Mouse (Mus musculus) testis, postnatal 10 days (tissue): ENCODE data around the gene Pip5k1c.

Experiments
- DNase-seq: peaks from one replicate; pipeline ENCODE4 v3.0.0; 2021; ENCODE audit warnings: low spot score

Gene Pip5k1c

DNA sequence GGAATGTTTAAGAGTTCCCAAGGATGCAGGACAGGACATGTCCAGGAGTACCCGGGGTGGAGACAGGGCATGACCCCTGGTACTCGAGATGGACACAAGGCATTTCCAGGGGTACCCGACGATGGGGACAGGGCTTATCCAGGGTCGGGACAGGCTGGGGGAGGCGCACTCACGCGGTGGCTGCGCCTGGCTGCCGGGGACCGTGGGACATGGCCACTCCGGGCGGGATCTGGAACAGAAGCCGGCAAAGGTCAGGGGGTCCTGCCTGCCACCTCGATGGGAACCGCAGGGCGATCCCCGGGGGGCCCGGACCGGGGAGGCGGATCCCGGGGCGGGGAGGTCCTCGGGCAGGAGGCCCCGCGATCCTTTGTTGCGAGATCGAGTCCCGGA is 57.2 kb downstream of the Pip5k1c start:
- DNase-seq, result no peak

DNA sequence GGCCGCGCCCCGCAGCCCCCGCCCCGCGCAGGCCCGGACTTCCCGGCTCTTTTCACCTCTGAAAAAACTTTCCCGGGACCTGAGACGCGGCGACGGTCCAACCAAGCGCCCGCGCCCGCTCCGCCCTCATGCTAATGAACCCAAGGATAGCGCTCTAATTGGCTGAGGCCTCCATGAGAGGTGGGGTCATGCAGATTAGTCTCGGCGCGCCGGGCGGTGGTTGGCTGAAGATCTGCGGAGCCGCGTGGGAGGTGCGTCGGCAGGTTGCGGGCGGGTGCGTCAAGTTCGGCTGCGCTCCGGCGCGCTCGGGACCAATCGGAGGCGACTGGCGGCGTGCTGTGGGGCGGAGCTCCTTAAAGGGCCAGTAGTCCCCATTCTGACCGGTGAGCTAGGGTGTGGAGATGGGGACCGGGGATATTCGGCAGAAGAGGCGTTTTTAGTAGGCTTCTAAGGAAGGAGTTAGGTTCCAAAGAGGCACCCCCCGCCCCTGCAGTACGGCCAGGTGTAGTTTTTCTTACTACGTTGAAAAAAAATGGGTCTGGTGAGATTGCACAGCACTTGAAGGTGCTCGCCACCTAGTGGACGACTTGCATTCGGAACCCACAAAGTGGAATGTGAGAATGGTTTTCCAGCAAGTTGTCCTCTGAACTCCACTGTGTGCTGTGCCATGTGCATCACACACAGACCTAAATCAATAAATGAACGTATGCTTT is 57.7 kb downstream of the Pip5k1c start, which contains the start of gene Hmg20b:
Gene Hmg20b, minus strand, starts transcription at position 130 of the 713 bp plus-strand sequence.
- peak; percentile 99 for DNase-seq

GRCm38 (mm10) chr10:81351678-81352291 is 59.0 kb downstream of the Pip5k1c start:
- DNase-seq, result no peak

GRCm38 (mm10) chr10:81354738-81355477 is 62.1 kb downstream of the Pip5k1c start:
- DNase-seq, result no peak

- no peak for DNase-seq
These were observed 62.8 kb downstream of the Pip5k1c start for GRCm38 (mm10) chr10:81355533-81355932.

DNA sequence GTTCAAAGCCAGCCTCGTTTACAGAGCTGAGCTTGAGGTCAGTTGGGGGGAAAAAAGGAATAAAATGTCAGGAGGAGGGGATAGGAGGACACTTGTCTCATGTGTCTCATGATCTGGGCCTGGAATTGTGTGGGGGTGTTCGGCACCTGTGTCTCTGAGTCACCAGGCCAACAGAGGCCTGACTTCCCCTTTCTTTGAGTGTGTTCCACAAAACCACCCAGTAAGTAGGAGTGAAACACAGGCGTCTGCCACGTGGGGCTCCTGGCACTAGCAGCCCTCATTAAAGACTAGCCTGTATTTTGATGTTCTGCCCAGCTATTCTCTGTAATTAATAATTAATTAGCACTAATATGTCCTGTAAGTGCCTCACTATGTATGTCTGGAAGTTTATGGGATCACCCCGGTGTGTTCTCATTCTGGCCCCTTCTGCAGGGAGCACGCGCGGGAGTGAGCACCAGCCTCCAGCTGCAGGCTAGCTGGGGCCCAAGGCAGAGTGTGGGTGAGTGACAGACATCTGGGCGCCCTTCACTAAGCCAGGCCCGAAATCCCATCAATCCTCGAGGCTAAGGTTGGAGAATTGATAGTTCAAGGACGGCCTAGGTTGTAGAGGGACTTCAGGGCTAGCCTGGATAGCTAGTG is 63.7 kb downstream of the Pip5k1c start:
- DNase-seq, result no peak

DNA sequence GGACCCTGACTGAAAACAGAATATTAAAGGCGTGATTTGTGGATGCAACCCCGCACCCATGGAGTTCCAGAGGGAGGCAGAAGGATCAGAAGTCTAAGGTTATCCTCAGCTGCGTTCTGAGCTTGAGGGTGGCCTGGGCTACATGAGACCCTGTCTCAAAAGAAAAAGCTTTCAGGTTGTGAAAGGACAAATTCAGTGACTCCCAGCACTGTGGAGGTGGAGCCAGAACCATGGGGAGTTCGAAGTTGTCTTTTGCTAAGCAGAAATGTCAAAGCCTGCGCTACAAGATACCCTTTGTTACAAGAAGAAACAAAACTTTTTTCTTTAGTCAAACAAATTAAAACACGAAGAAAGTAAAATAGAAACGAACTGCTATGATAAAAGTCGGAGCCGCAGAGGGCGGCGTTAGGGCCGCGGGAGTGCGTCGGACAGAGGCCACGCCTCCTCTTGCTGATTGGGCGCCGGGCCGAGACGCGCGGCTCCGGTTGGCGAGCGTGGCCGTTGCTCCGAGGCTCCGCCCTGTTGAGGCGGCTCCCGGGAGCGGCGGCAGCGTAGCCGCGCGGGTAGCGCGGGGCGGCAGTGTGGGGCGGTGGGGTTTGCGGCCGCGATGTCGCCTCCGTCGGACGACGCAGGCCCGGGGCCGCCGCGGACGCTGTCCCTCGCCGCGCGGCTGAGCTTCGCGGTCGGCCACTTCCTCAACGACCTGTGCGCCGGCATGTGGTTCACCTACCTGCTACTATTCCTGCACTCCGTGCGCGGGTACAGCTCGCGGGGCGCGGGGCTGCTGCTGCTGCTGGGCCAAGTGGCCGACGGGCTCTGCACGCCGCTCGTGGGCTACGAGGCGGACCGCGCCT is 64.5 kb downstream of the Pip5k1c start, which contains the start of gene Mfsd12:
Gene Mfsd12, plus strand, starts transcription at position 501 of the 854 bp plus-strand sequence.
- DNase-seq, result peak; percentile 96

DNA sequence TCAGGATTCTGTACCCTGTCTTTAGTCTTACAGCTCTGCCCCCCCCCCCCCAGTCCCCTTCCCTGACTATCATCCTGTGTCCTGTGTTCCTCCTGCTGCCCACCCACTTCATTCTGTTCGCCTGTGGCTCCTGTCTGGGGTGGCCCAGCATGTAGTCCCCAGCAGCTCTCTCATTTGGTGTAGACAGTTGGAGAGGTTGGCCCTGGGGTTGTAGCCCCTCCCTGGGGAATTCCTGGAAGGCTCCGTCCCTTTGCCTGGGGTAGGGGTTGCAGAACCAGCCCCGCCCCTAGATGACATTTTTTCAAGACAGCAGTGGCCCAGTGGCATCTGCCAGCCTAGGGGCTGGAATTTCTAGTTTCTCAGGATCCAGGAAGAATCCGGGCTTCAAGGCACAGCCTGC is 65.4 kb downstream of the Pip5k1c start:
- no peak for DNase-seq

DNA sequence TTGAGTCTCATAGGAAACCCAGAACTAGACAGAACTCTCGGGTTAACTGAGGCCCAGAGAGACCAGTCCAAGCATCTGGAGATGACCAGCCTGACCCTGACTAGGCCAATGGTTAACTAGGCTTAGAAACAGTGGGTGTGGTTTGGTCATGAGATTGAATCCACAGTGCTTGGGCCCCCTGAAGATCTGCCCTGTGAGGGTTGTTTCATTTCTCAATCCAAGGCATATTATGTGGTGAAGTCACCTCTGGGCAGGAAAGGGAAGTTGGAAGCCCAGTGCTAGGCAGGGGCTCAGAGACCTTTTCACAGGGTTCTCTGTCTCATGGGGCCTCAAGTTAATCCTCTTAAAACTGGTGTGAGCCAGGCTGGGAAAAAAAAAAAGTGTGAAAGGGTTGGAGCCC is 66.1 kb downstream of the Pip5k1c start:
- DNase-seq, result no peak

GRCm38 (mm10) chr10:81360721-81361120 is 68.0 kb downstream of the Pip5k1c start:
- no peak for DNase-seq

- DNase-seq, result no peak
These were observed 69.7 kb downstream of the Pip5k1c start for GRCm38 (mm10) chr10:81362336-81362949.

DNA sequence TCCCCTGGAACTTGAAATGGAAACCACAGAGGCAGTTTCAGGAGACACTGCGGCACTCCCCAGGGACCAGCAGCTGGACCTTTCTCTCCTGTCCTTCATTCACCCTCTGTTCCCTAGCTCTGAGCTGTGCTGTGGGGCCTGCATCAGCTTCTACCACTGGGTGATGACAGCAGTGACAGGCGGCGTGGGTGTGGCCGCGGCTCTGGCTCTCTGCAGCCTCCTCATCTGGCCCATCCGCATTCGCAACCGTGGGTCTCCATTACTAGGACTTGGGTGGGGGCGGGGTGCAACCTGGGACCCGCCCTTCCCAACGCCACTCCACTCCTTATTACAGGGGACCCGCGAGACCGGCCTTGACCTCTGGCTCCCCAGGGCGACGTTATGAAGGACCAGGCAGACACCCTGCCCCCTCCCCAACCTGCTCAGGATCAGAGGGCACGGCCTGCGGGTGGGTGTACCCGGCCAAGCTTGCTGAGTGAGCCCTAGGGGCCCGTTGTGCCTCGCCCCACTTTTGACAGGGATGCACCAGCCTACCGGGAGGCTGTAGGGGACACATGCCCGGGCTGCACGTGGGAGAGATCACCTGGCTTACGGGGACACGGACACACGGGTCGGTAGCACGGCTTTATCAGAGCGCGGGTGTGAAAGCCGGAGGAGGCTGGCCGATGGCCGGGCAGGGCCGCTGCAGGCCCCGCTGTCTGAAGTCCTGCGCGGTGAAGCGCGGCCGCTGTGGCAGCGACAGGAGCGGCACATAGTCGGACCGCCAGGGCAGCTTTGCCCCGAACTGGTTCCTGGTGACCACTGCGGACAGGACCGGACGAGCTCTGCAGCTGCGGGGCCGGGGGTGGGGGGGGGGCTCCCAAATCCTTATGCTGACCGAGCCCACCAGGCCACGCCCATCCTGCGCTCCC is 70.9 kb downstream of the Pip5k1c start:
- DNase-seq, result peak; percentile 58

DNA sequence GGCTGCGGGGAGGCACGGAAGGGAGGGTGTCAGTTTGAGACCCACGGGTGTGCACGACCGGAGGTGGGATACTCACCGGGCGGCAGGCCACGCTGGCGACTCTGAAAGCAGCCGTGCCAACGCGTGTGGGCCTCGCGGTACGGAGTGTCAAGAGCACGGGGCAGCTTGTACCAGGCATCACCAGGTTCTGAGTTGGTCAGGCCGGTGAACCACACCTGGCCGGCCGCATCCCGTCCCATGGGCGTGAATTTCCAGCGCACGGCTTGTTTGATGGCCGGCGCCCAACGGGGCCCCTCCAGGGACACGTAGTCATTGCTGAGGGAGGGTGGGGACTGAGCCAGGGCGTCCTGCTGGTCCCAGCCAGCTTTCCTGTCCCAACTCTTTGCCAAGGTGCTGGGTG is 71.9 kb downstream of the Pip5k1c start:
- DNase-seq, result peak; percentile 63

DNA sequence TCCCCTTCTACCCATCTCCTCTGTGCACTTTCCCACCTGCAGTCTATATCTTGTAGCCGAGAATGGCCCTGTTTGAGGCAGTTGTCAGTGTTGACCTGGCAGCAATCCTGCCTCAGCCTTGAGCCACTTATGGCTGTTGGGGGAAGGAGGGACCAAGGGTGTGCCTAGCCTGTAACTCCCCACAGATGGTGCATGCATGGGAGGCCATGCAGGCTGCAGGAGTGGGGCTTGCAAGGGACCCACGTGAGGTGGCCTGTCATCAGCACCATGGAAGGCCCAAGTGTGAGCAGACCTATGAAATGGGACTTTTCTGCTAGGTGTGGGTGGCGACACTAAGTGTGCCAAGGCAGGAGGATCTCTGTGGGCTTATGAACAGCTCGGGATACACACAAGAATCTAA is 72.3 kb downstream of the Pip5k1c start:
- no peak for DNase-seq

DNA sequence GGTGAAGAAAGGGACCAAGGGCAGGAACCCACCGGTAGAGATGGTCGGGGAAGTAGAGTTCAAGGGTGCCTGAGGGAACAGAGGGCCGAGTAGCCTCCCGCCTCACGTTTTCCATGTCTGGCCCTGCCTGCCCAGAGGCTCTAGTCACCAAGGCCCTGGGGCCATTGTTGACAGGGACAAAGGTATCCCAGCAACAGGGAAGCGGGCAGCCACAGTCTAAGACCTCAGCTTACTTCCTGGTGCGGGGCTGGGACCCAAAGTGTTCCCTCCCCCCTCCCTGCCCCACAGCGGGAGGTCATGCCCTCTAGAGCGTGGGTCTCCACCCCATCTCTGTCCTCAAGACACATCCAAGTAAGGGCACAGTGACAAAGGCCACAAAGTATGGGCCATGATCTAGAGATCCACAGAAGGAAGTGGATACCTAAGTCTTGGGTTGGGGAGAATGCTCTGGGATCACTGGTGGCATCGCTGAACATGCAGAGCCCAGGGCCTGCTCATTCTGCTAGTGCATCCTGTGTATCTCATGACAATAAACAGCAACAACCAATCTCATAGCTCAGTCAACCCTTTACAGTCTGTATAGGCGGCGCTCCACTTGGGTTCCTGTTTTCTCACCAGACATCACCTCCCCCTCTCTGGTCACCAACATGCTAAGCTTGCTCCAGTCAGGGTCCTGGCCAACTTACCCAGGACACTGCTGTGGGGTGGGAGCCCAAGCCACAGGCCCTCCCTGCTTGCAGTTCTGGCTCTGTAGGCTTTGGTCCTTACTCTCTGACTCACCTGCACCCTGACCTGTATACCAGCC is 73.1 kb downstream of the Pip5k1c start, which contains the start of gene 4930404N11Rik:
Gene 4930404N11Rik, minus strand, starts transcription at position 145 of the 805 bp plus-strand sequence.
- no peak for DNase-seq

- DNase-seq, result no peak
These were observed 73.9 kb downstream of the Pip5k1c start for GRCm38 (mm10) chr10:81366477-81367206.

GRCm38 (mm10) chr10:81367207-81367495 is 74.4 kb downstream of the Pip5k1c start:
- no peak for DNase-seq
